Mouse (Mus musculus): ENCODE data around the gene Lman2l. TPM values are rescaled to one million over a fixed set of nuclear protein-coding genes. Genes with fewer than 3 reads are reported as not detected.

Gene Lman2l
- 7.6 and 12.2 TPM in 2 replicates for polyA plus RNA-seq (2012; ENCODE audit: low replicate concordance)

DNA sequence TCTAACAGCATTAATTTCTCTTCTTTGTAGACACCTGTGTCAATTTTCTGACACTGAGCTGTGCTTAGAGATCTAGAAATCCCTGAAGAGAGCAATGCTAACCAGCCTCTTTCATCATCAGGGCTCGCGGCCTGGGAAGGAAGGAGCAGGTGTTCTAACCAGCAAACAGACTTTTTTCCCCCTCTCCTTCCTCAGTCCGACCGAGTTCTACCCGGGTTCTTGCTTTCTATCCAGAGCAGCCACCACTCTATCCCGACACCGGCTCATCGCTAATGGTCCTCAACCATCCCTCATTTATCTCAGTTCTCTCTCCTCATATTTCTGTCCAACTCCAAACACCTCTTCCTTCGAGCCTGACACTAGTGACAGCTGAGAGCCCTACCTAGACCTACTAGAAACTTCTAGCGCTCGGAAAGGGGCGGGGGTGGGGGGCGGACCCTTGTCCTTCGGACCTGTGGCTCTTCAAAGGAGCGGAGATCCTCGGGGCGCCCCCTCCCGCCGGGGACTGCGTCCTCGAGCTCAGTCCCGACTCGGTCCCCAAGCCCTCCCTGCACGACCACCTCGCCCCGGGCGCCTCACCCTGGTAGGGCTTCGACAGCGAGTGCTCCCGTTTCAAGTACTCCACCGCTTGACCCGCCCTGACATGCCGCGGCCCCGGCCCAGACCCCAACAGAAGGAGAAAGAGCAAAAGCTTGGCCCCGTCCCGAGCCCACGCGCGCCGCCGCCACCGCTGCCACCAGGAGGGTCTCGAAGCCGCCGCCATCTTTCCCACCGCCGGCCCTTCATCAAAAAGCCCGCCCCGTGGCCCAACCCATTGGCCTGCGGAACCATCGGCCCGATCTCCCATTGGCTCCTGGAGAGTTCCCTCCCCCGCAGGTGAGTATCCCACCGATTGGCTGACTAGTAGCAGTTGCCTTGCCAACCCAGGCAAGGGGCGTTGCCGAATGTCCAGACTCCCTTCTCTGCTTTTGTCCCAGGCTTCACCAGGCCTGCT is at the start of gene Lman2l:
TSS of gene Lman2l (minus strand) at position 801 of the 994 bp plus-strand sequence.

DNA sequence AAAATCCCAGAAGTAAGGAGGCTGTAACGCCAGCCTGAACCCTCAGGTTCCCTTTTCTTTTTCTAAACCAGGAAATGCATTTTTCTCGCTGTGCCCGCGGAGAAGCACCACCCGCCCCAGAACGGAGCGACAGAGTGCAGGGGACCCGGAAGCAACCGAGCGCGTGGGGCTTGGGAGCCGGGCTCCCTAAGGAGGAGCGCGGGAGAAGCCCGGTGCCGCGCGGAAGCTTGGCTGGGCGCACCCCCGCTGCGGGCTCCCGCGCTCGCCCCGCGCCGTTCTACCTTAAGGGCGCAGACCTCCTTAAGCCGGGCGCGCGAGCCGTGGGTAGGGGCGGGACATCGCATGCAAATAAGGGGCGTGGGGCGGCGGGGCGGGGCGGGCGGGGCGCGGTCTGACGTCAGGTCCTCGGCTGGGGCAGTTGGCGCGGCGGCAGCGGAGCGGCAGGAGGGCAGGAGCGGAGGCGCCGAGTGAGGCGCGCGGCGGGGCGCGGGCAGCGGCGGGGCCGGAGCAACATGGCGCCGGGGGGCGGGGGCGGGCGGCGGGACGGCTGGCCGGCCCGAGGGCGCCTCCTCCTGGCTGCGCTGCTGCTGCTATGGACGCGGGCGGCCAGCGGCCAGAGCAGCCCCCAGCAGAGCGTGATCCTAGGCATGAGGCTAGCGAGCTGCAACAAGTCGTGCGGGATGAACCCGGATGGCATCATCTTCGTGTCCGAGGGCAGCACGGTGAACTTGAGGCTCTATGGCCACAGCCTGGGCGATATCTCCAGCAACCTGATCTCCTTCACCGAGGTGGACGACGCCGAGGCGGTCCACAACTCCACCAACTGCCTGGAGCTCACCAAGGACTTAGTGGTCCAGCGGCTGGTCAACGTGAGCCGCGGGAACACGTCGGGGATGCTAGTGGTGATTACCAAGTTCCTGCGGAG is 26.4 kb upstream of the Lman2l start, which contains the start of gene Cnnm4:
TSS of gene Cnnm4 (plus strand) at position 440 of the 925 bp plus-strand sequence.

GRCm38 (mm10) chr1:36371934-36372845 is 72.9 kb downstream of the Lman2l start, which contains the start of gene Fer1l5:
Fer1l5 (plus strand) TSS chr1:36372291.

Other genes starting within 250 kb of the Lman2l start
- 11.2 TPM in 2 replicates for gene Uggt1, start 200.6 kb downstream of the Lman2l start, polyA plus RNA-seq (2012; ENCODE audit: low replicate concordance)
- 51.7 and 68.0 TPM in 2 replicates for gene Neurl3, start 170.6 kb downstream of the Lman2l start, polyA plus RNA-seq (2012; ENCODE audit: low replicate concordance)
- gene Arid5a, start 137.5 kb downstream of the Lman2l start, polyA plus RNA-seq (2012; ENCODE audit: low replicate concordance) = 124 and 262 TPM in 2 replicates
- 16.7 and 33.8 TPM in 2 replicates for gene Kansl3, start 76.1 kb downstream of the Lman2l start, polyA plus RNA-seq (2012; ENCODE audit: low replicate concordance)
- not detected in 2 replicates for gene Fer1l5, start 73.0 kb downstream of the Lman2l start, polyA plus RNA-seq (2012; ENCODE audit: low replicate concordance)
- 3.4 and 6.3 TPM in 2 replicates for gene Cnnm4, start 26.3 kb upstream of the Lman2l start, polyA plus RNA-seq (2012; ENCODE audit: low replicate concordance)
- 26.6 and 38.5 TPM in 2 replicates for gene Cnnm3, start 66.6 kb upstream of the Lman2l start, polyA plus RNA-seq (2012; ENCODE audit: low replicate concordance)
- gene Ankrd23, start 91.6 kb upstream of the Lman2l start, polyA plus RNA-seq (2012; ENCODE audit: low replicate concordance) = 15.9 and 27.6 TPM in 2 replicates
- gene Gm42417, start 94.2 kb upstream of the Lman2l start, polyA plus RNA-seq (2012; ENCODE audit: low replicate concordance) = 0.12 TPM in 1 of 2 replicates, not detected in the other
- 12.3 and 25.2 TPM in 2 replicates for gene Ankrd39, start 102.2 kb upstream of the Lman2l start, polyA plus RNA-seq (2012; ENCODE audit: low replicate concordance)
- gene Sema4c, start 113.1 kb upstream of the Lman2l start, polyA plus RNA-seq (2012; ENCODE audit: low replicate concordance) = 2.0 and 3.8 TPM in 2 replicates
- 0.16 and 0.43 TPM in 2 replicates for gene Fam178b, start 237.9 kb upstream of the Lman2l start, polyA plus RNA-seq (2012; ENCODE audit: low replicate concordance)
- gene Cox5b, start 246.2 kb upstream of the Lman2l start, polyA plus RNA-seq (2012; ENCODE audit: low replicate concordance) = 497 and 729 TPM in 2 replicates

All from hematopoietic multipotent progenitor cell, adult 10-12 weeks (in vitro differentiated cells).